Mouse (Mus musculus): ENCODE results near the gene Mrps16.

DNA sequence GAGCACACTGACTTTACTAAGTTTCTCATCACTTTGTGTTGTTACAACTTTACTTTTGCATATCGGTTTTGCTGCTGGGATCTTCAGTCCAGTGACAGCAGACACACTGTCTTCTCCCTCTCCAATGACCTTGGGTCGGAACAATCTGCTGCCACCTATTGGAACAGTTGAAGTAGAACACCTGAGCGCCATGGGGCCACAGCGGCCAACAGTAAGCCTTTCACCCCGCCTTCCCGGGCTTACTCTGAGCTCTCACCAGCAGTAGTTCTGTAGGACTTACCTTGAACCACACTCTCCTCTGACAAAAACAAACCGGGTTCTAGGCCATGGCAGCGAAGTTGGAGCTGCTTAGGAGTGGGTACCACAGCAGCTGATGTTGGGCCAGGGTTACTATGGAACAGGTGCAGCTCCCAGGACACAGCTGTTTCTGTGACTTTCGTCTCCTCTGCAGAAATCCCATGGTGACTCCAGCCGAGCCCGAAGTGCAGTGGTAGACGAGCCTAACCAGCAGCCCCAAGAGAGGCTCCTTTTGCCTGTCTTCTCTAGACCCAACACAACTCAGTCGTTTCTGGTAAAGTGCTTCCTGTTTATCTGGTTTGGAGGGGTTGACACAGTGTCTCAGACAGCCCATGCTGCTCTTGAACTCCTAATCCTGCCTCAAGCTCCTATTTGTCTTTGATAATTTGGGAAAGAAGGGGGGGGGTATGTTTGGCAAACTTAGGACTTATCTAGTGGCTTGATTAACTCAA is 14.9 kb downstream of the Mrps16 start:
- TF ChIP-seq CTCF (IDR thresholded peaks at IDR 0.05; ENCODE audit: extremely low read depth, insufficient read length, insufficient replicate concordance, low read depth, low read length) (peak; percentile 75; the same call in 1 of the 2 replicates), POLR2A (IDR thresholded peaks at IDR 0.05; ENCODE audit: low read depth, low read length) (no peak)
